Mouse (Mus musculus) granulocyte monocyte progenitor cell, adult 5-6 weeks (primary cell): ENCODE measurements around the gene Serpinc1. TPM values are rescaled to one million over a fixed set of nuclear protein-coding genes. Genes with fewer than 3 reads are reported as not detected.
"Not testable (repeated sequence)": the region's sequence is repeated elsewhere in the genome, so short reads cannot be mapped to it uniquely, and the experiment has no call there.

ENCODE experiments used
- ATAC-seq: replicated peaks from 2 replicates; pipeline ENCODE4 v1.8.0; 2016; ENCODE audit warnings: mild to moderate bottlenecking, moderate TSS enrichment, inconsistent platforms; ENCODE audit not compliant: poor library complexity, severe bottlenecking
- total RNA-seq, 2 experiments: library from RNA; stranded (forward) in 1 of 2; stranded (reverse) in 1 of 2; fragments of 200-712, 200-1000 nt in 1 of 2; fragments of >200 nt in 1 of 2; fragmentation: Nextera tagmentation in 1 of 2; gene quantifications; 2 replicates each; pipeline ENCODE4 v1.2.3; 2014 to 2017

Gene Serpinc1
- total RNA-seq (2014; fragmentation: Nextera tagmentation) (0.06 and 0.38 TPM in 2 replicates), total RNA-seq (2017) (0.21 TPM in 1 of 2 replicates, not detected in the other)

GRCm38 (mm10) chr1:160978071-160978735 is at the start of gene Serpinc1:
TSS of gene Serpinc1 (plus strand) at chr1:160978585.
- ATAC-seq: no peak

DNA sequence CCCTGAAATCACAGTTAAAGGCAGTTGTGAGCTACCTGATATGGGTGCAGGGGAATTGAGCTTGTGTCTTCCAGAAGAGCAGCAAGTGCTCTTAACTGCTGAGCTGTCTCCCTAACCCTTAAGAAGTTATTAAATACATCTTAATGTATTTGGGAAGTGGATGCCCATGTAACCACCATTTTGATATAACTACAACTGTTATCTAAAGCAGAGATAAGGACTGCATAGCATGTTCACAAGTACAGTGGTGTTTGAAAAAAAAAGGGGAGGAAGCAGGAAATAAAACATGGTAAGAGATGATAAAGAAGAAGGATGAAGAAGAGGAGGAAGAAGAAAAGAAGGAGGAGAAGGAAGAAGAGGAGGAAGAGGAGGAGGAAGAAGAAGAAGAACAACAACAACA is 47.1 kb upstream of the Serpinc1 start:
- ATAC-seq: no peak

DNA sequence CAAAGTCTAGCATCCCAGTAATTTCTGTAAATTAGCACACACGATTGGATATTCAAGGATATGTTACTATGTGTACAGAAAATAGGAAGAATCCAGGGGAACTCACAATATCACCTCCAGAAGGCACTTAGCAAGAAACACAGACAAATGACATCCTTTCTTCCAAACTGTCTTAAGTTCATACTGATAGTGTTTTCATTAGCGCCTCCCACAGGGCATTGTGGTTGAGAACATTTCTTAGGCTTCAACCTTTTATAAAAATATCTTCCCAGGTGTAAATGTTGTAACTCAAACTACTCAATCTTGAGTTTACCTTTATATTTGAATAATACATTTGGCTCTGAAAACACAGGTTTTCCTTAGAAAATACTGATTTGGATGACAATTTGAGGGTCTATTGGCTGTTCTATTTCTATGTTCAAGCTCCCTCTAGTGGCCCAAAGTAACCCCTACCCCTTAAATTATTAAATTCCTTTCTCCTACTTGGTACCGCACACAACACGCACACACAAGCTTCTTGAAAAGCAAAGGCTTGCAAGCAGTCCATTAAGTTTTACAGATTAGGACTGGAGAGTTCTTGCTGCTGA is 44.4 kb upstream of the Serpinc1 start:
- ATAC-seq: peak; percentile 82

GRCm38 (mm10) chr1:160935551-160935950 is 42.8 kb upstream of the Serpinc1 start:
- no peak for ATAC-seq

DNA sequence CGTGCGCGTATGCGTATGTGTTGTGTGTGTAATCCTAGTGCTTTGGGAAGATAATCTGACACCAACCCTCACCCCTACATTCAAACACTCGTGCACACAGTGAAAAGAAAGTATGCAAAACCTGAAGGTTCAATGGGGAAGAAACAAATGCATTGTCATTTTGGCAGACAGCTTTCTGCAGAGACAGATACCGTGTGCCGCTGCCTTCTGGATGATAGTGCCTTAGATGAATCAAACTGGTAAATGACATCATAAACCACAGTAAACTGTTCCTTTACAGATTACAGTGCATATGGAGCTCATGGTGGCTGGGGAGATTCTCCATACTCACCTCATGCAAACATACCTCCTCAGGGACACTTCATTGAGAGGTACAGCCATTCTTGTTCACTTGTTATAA is 15.2 kb upstream of the Serpinc1 start:
- ATAC-seq: no peak

- ATAC-seq: no peak
These were observed 11.1 kb upstream of the Serpinc1 start for GRCm38 (mm10) chr1:160967268-160967667.

DNA sequence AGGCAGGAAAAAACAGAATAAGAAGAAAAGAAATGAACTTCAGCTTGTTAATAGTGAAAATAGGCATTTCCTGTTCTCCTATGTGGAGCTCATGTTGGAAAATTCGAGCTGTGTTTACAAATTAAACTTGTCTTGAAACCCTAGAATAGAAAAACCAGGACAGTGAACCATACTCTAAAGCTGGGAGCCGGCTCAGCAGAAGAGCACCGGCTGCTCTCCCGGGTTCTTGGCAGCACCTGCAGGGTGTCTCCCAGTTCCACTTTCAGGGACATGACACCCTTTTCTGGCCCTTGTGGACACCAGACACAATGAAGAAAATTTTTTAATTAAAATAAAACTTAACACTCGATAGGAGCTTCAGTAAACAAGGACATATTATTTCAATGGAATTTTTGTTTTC is 9.7 kb upstream of the Serpinc1 start:
- ATAC-seq: no peak

DNA sequence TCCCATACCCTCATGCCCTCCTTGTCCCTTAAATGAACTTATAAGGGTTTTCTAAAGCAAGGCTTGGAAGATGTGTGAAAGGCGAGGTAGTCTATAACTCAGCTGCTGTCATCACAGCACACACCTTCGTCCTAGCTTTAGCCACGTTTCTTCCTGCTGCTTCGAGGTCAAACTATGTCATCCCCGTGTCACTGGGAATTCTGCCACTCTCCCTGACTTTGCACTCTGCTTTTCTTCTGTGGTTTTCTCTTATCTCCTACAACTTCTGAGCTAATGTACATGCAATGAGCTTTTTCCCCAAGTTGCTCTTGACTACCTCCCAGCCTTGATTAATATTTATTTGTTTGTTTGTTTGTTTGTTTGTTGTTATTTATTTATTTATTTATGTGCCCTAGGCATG is 1.6 kb downstream of the Serpinc1 start:
- ATAC-seq: no peak

GRCm38 (mm10) chr1:160980537-160981234 is 2.3 kb downstream of the Serpinc1 start:
- ATAC-seq: no peak

DNA sequence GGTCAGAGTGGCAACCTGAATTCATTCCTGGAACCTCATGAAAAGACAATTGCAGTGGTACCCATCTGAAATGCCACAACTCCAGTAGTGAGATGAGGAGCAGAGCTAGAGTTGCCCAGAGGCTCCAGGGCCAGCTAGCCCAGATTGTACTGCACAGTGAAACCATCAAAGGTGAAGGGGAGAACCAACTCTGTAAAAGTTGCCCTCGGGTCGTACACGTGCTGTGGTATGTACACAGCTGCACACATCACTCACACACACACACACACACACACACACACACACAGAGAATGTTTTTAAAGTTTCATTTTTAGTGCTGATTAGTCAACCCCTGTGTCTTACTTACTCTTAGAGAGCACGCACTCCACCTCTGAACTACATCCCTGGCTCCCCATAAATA is 3.0 kb downstream of the Serpinc1 start:
- no peak for ATAC-seq

DNA sequence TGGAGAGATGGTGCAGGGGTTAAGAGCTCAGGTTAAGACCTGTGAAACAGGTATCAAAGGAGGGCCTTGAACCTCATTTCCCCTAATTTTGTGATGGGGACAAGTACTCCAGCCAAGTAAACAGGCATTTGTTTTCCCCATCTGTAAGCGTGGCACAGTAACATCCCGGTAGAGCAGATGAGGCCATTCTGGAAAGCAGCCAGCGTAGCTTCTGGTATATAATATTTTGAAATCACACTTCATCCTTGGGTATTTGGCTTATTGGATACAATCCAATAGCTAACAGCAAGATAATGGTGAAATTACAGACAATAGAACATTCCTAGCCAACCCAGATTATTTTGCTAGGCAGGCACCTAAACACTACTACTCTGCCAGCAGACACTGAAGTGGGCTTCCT is 4.5 kb downstream of the Serpinc1 start:
- ATAC-seq: no peak

- not testable (repeated sequence) for ATAC-seq
These were observed 6.3 kb downstream of the Serpinc1 start for GRCm38 (mm10) chr1:160984731-160985130.

DNA sequence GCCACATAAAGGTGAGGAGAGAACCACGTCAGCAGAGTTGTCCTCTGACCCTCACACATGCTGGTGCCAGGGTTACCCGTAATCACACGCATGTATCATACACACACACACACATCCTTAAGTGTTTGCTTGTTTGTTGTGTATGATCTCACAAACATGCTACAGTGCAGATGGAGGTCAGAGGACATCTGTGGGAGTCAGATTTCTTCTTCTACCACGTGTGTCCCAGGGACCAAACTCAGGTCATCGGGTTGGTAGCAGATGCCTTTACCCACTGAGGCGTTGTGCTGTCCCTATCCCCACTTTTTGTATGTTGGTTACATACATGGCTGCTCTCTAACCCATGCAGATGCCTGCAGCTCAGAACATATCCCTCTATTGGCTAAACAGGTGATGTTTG is 7.1 kb downstream of the Serpinc1 start:
- ATAC-seq: no peak

DNA sequence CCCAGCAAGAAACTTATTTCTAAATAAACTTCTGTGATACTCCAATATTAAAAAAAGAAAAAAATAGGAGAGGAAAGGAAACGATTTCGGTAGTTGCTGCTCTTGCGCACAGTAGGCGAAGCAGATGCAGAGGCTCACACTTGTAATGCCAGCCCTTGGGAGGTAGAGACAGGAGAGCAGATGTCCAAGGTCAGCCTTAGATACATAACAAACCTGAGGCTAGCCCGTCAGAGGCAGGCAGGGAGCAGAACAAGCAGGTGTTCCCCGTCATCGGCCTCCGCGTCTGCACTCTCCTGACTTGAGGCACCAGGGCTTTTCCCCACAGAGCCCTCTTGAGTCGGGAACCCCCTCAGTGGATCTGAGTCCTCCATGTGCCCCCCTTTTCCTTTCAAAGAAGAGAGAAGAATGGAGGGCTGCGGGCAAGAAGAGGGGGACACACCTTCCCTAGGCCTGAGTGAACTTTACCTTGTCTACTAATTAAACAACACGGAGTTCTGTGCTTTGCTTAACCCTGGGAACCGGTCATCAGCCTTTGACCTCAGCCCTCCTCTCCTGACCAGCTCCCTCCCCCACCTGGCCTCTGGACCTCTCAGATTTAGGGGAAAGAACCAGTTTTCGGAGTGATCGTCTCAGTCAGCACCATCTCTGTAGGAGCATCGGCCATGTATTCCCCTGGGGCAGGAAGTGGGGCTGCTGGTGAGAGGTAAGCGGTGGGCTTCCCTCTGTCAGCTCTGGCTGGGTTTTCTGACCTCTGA is 8.7 kb downstream of the Serpinc1 start:
- ATAC-seq: no peak

DNA sequence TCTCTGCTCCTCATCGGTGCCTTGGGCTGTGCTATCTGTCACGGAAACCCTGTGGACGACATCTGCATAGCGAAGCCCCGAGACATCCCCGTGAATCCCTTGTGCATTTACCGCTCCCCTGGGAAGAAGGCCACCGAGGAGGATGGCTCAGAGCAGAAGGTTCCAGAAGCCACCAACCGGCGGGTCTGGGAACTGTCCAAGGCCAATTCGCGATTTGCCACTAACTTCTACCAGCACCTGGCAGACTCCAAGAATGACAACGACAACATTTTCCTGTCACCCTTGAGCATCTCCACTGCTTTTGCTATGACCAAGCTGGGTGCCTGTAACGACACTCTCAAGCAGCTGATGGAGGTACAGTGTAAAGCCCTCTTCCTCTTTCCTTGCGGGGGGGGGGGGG is 11.0 kb downstream of the Serpinc1 start:
- ATAC-seq: no peak

GRCm38 (mm10) chr1:160993851-160994250 is 15.5 kb downstream of the Serpinc1 start:
- ATAC-seq: no peak

- ATAC-seq: no peak
These were observed 26.6 kb downstream of the Serpinc1 start for GRCm38 (mm10) chr1:161004942-161005341.

DNA sequence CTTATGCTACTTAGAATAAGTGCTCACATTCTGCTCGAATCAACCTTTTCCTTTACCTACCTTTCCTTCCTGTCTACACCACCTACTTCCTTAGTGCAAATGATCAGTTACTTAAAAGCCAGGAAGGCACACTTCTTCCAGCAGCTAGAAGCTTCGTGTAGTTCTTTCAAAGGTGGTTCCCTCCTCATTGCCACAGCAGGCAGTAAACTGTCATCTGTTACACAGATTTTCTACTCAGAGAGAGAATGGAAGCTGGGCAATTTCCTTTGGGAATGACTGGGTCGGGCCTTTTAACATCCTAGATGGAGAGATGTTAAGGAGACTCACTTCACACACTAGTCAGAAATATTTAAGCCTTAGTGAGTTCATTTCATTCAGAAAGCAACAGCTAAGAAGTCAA is 27.1 kb downstream of the Serpinc1 start:
- ATAC-seq: no peak

DNA sequence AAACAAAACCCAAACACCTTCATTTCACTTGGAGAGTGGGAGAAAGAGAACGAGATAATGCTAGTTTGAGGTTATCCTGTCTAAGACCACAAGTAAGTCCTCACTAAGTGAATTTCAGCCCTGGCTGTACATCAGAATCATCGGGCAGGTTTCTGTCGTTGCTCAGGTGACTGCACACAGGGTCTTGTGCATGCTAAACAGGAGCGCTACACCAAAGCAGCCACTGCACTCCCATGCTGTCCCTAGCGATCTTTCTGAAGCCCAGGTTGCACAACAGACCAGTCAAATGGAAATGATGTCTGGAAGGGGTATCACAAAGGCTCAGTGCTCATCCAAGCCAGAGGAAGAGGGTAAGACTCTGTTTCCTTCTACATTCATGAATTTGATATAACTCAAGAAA is 28.1 kb downstream of the Serpinc1 start:
- no peak for ATAC-seq

DNA sequence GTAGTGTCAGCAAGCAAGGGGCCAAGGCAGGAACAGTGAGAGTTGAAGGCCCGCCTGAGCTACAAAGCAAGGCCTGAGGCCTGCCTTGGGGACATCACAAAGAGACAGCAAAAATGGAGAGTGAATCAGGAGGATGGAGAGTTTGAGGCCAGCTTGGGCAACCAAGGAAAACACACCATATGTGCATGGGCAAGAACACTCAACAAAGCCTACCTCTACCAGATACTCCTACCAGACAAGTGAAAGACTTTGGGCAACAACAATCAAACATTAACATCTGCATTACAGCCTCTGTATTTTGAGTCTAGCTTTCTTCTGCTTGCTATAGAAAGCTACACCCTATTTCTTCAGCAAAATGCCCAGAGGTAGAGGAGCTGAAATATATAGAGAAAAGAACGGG is 29.7 kb downstream of the Serpinc1 start:
- no peak for ATAC-seq

- ATAC-seq: no peak
These were observed 32.1 kb downstream of the Serpinc1 start for GRCm38 (mm10) chr1:161010436-161010835.
